Mouse (Mus musculus): Measurements from ENCODE around the gene Med26. TPM values are rescaled to one million over a fixed set of nuclear protein-coding genes. Genes with fewer than 3 reads are reported as not detected.

Med26 gene
- polyA plus RNA-seq, 1 experiment from 2014 or later, result 15.5 TPM

DNA sequence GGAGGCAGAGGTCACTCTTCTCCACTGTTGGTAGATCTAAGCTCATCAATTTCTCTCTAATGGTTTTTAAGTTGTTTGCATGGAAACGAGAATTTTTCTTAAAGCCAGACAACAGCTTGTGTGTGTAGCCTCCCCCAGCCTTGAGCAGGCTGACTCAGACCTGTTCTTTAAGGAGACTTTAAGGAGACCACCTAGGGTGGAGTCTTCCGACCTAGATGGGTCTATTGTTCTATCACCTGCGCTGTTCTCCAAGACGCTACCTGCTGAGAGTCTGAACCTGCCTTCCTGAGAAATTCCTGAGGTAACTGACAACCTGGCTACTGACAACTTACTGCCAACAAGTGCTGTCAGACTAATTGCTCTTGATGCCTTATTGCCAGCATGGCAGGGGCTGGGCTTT is 7.7 kb upstream of the Med26 start:
- no peaks in the 10 kb centered on the region for H3K27me3 ChIP-seq (replicated peaks; ENCODE audit: control insufficient read depth, insufficient read depth, low read length)
- no peak overlapping the region for H3K4me2 ChIP-seq (ENCODE audit: low read length)
- H3K4me1 ChIP-seq (ENCODE audit: control insufficient read depth, insufficient read depth, low read depth, low read length), result no peaks in the 10 kb centered on the region
- H3K4me3 ChIP-seq (ENCODE audit: low read length), result no peak overlapping the region
- 49% methylated on average over 4 of the region's 4 CpGs for WGBS
- H3K36me3 ChIP-seq (ENCODE audit: control insufficient read depth, insufficient read depth, low read length), result no peaks in the 10 kb centered on the region; the same call in 1 of the 2 replicates
- no peak overlapping the region for H3K27ac ChIP-seq (ENCODE audit: low read depth, low read length)
- no peak overlapping the region for H3K9ac ChIP-seq (ENCODE audit: low read depth, low read length)
- no peak for ATAC-seq
- no peaks in the 10 kb centered on the region for H3K9me3 ChIP-seq (ENCODE audit: control insufficient read depth, low read length)

DNA sequence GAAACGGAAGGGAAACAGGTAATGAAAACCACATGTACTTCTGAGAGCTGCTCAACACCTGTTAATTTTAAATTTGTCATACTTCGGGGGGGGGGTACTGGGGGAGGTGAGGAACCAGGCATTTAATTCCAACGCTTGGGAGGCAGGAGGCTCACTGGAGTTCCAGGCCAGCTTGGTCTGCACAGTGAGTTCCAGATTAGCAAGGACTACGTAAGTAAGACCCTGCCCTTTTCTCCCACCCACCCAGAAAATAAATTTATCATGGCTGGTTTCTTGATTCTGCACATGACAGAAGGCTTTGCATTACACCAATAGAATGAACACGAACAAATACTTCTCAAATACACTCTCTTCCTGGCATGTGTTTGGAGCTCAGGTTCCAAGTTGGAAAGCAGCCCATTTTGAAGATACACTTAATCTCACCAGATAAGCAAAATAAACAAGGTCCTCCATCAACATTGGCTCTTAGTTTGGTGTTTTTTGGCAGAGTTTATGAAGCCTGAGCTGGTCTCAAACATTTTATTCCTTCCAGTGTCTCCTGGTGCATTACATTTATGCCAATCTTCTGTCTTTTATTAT is 1.3 kb upstream of the Med26 start:
- H3K9ac ChIP-seq (ENCODE audit: low read depth, low read length), result peak overlapping the region; percentile 94
- peaks cover 30% of the 10 kb centered on the region for H3K4me1 ChIP-seq (ENCODE audit: control insufficient read depth, insufficient read depth, low read depth, low read length)
- no peaks in the 10 kb centered on the region for H3K9me3 ChIP-seq (ENCODE audit: control insufficient read depth, low read length)
- H3K36me3 ChIP-seq (ENCODE audit: control insufficient read depth, insufficient read depth, low read length), result no peaks in the 10 kb centered on the region
- no peak overlapping the region for H3K27ac ChIP-seq (ENCODE audit: low read depth, low read length)
- no peak for ATAC-seq
- peak overlapping the region; percentile 97 for H3K4me3 ChIP-seq (ENCODE audit: low read length)
- peak overlapping the region; percentile 61 for H3K4me2 ChIP-seq (ENCODE audit: low read length)
- 16% methylated on average over 5 of the region's 5 CpGs for WGBS
- H3K27me3 ChIP-seq (replicated peaks; ENCODE audit: control insufficient read depth, insufficient read depth, low read length), result no peaks in the 10 kb centered on the region

DNA sequence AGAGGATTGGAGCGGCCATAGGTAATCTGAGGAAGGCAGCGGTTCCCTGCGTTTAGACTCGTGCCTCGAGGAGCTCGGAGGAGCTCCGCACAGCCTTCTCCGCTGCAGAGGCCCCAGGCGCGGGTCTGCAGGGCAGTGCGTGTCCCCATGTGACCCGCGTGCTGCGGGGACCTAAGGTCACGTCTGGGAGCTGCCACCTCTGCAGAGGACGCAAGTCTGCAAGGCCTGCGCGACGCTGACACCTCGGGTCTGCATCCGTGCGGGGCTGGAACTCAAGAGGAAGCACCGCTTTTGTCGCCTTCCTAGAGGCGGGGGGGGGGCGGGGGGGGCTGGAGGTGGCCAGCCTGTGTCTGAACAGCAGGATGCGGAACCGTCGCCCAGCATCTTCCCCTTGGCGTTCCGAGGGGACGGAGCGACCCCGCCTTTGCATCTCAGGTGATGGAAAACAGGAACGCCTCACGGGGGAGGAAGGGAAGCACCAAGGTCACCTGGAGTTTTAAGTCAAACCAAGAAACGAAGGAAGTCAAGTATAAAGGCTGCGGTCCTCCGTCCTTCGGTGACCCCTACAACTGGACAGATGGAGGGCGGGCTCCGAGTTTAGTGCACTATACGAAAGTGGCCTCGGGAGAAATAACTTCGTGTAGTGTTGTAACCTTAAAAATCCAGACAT is 709 bp upstream of the Med26 start:
- H3K4me1 ChIP-seq (ENCODE audit: control insufficient read depth, insufficient read depth, low read depth, low read length), result peaks cover 30% of the 10 kb centered on the region

DNA sequence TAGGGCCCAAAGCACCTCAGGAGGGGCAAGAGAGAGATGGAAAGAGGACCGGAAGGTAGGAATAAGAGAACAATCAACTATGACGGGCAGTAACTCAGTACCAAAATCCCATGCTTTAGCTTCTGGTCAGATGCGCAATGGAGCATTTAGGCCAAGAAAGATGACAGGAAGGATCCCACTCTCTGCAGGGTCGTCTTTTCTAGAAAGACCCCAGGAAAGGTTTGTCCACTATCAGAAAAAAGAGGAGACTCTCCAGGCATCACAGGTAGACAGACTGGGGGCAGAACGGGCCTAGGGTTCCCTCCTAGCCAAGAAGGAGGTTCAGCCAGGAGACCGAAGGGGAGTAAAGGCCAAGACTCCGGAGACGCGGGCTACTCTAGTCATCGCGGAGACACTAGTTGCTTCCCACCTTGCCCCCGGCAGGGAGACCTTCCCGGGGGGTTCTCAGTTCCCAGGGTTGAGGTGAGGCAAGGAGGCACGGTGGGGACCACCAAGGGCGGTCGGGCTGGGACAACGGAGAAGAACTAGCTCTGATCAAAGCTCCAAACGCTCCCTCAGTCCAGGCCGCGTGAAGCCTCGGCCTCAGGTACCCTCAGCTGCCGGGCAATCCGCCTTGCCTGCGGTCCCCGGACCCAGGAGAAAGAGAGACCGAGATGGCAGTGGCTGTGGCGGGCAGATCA is 808 bp downstream of the Med26 start:
- H3K9me3 ChIP-seq (ENCODE audit: control insufficient read depth, low read length), result no peaks in the 10 kb centered on the region

More for the DNA sequence above, 709 bp upstream of the Med26 start:
- no peak for ATAC-seq
- peak overlapping the region; percentile 61 for H3K4me2 ChIP-seq (ENCODE audit: low read length)
- WGBS, result under 1% methylated on average over 40 of the region's 45 CpGs
- peak overlapping the region; percentile 92 for H3K27ac ChIP-seq (ENCODE audit: low read depth, low read length)
- peak overlapping the region; percentile 94 for H3K9ac ChIP-seq (ENCODE audit: low read depth, low read length)
- H3K9me3 ChIP-seq (ENCODE audit: control insufficient read depth, low read length), result no peaks in the 10 kb centered on the region
- no peaks in the 10 kb centered on the region for H3K27me3 ChIP-seq (replicated peaks; ENCODE audit: control insufficient read depth, insufficient read depth, low read length)
- peak overlapping the region; percentile 97 for H3K4me3 ChIP-seq (ENCODE audit: low read length)
- H3K36me3 ChIP-seq (ENCODE audit: control insufficient read depth, insufficient read depth, low read length), result peaks cover 1% of the 10 kb centered on the region; the same call in 1 of the 2 replicates

DNA sequence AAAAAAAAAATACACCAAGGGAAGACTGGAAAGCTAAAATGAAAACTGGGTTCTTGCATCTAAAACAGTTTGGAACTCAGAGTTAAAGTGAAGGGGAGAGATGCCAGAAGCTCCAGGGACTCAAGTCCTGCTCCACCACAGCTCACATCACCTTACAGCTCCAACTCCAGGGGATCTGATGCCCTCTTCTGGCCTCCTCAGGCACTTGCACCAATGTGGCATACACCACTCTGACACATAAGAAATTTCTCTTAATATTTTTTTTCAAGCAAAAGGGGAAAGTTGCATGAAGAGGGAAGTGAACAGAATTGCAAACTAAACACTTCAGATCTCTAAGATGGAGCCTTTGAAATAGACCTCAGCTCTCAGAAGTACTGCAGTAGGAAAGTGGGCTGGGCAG is 8.8 kb downstream of the Med26 start:
- Histone ChIP-seq H3K9me3 (ENCODE audit: control insufficient read depth, low read length) (no peaks in the 10 kb centered on the region), H3K27ac (ENCODE audit: low read depth, low read length) (no peak overlapping the region), H3K4me2 (ENCODE audit: low read length) (no peak overlapping the region), H3K27me3 (replicated peaks; ENCODE audit: control insufficient read depth, insufficient read depth, low read length) (no peaks in the 10 kb centered on the region), H3K4me3 (ENCODE audit: low read length) (no peak overlapping the region), H3K36me3 (ENCODE audit: control insufficient read depth, insufficient read depth, low read length) (peaks cover 4% of the 10 kb centered on the region; the same call in 1 of the 2 replicates), H3K4me1 (ENCODE audit: control insufficient read depth, insufficient read depth, low read depth, low read length) (no peaks in the 10 kb centered on the region), H3K9ac (ENCODE audit: low read depth, low read length) (no peak overlapping the region)
- ATAC-seq, result no peak

More for the DNA sequence above, 808 bp downstream of the Med26 start:
- H3K4me2 ChIP-seq (ENCODE audit: low read length), result peak overlapping the region; percentile 94
- peaks cover 30% of the 10 kb centered on the region for H3K4me1 ChIP-seq (ENCODE audit: control insufficient read depth, insufficient read depth, low read depth, low read length)
- peak; percentile 5 for ATAC-seq
- 2% methylated on average over 24 of the region's 27 CpGs for WGBS
- H3K27ac ChIP-seq (ENCODE audit: low read depth, low read length), result peak overlapping the region; percentile 92
- H3K36me3 ChIP-seq (ENCODE audit: control insufficient read depth, insufficient read depth, low read length), result peaks cover 4% of the 10 kb centered on the region; the same call in 1 of the 2 replicates
- H3K27me3 ChIP-seq (replicated peaks; ENCODE audit: control insufficient read depth, insufficient read depth, low read length), result no peaks in the 10 kb centered on the region
- peak overlapping the region; percentile 97 for H3K4me3 ChIP-seq (ENCODE audit: low read length)
- H3K9ac ChIP-seq (ENCODE audit: low read depth, low read length), result peak overlapping the region; percentile 94

DNA sequence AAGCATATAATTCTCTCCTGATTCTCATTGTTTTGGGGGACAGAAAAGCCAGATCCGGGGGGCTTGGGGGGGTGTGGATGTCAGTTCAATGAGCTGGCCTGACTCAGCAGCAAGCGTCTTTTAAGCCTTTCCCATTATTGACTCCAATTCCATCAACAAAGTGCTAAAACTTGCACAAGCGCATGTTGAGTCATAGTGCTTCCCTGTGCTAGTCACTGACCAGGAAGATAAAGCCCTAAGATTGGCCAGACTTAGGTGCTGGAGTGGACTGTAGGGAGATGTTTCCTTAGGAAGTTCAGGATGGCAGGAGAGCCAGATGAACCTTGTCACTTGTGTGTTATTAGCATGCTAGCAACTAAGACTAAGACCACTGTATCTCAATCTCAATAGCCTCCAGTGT is 13.2 kb downstream of the Med26 start:
- no peaks in the 10 kb centered on the region for H3K9me3 ChIP-seq (ENCODE audit: control insufficient read depth, low read length)
- WGBS, result 94% methylated on average over 3 of the region's 3 CpGs

DNA sequence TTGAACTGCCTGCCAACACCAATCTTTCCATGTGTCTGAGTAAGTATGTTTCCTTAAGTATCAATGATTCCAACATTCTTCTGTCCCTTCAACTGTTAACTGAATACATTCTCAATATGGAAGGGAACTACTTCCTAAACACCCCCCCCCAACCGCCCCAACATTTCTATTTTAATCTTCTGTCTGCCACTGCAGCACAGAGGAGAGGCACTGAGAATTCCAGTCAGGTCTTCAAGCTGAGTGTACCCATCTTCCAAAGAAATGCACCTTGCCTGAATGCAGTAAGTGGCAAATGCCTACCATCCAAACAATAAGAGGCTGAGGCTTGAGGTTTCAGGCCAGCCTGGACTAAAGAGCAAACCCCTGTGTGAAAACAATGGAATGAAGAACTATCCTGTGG is 16.0 kb downstream of the Med26 start:
- WGBS, result 100% methylated on average over 1 of the region's 1 CpGs
- no peak overlapping the region for H3K27ac ChIP-seq (ENCODE audit: low read depth, low read length)
- no peaks in the 10 kb centered on the region for H3K36me3 ChIP-seq (ENCODE audit: control insufficient read depth, insufficient read depth, low read length)
- H3K4me2 ChIP-seq (ENCODE audit: low read length), result no peak overlapping the region
- no peaks in the 10 kb centered on the region for H3K27me3 ChIP-seq (replicated peaks; ENCODE audit: control insufficient read depth, insufficient read depth, low read length)
- ATAC-seq, result no peak
- H3K9me3 ChIP-seq (ENCODE audit: control insufficient read depth, low read length), result no peaks in the 10 kb centered on the region
- no peaks in the 10 kb centered on the region for H3K4me1 ChIP-seq (ENCODE audit: control insufficient read depth, insufficient read depth, low read depth, low read length)
- no peak overlapping the region for H3K4me3 ChIP-seq (ENCODE audit: low read length)
- H3K9ac ChIP-seq (ENCODE audit: low read depth, low read length), result no peak overlapping the region

More for the DNA sequence above, 13.2 kb downstream of the Med26 start:
- H3K36me3 ChIP-seq (ENCODE audit: control insufficient read depth, insufficient read depth, low read length), result no peaks in the 10 kb centered on the region
- H3K27ac ChIP-seq (ENCODE audit: low read depth, low read length), result no peak overlapping the region
- H3K4me3 ChIP-seq (ENCODE audit: low read length), result no peak overlapping the region
- no peak for ATAC-seq
- no peak overlapping the region for H3K9ac ChIP-seq (ENCODE audit: low read depth, low read length)
- H3K27me3 ChIP-seq (replicated peaks; ENCODE audit: control insufficient read depth, insufficient read depth, low read length), result no peaks in the 10 kb centered on the region
- H3K4me2 ChIP-seq (ENCODE audit: low read length), result no peak overlapping the region
- H3K4me1 ChIP-seq (ENCODE audit: control insufficient read depth, insufficient read depth, low read depth, low read length), result no peaks in the 10 kb centered on the region

DNA sequence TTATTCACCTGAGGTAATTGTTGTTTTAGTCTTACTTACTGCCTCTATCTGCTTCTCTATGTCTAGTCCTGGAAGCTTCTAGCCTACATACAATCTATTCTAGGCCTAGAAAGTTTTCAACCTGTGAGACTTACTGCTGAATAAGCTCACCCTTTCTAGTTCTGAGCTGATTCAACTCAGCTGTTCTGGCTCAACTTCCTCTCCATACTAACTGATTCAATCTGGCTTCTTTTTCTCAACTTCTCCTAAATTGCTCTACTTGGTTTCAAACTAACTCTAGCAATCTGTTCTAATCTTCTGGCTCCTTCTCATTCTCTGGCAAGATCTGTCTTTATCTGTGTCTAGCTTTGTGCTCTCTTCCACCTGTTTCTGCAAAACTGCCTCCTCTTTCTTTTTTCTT is 26.2 kb downstream of the Med26 start:
- Histone ChIP-seq H3K27me3 (replicated peaks; ENCODE audit: control insufficient read depth, insufficient read depth, low read length) (no peaks in the 10 kb centered on the region), H3K4me2 (ENCODE audit: low read length) (no peak overlapping the region), H3K27ac (ENCODE audit: low read depth, low read length) (no peak overlapping the region), H3K36me3 (ENCODE audit: control insufficient read depth, insufficient read depth, low read length) (no peaks in the 10 kb centered on the region), H3K9me3 (ENCODE audit: control insufficient read depth, low read length) (no peaks in the 10 kb centered on the region), H3K4me3 (ENCODE audit: low read length) (no peak overlapping the region), H3K4me1 (ENCODE audit: control insufficient read depth, insufficient read depth, low read depth, low read length) (no peaks in the 10 kb centered on the region; the same call in 1 of the 2 replicates), H3K9ac (ENCODE audit: low read depth, low read length) (no peak overlapping the region)
- ATAC-seq, result no peak

DNA sequence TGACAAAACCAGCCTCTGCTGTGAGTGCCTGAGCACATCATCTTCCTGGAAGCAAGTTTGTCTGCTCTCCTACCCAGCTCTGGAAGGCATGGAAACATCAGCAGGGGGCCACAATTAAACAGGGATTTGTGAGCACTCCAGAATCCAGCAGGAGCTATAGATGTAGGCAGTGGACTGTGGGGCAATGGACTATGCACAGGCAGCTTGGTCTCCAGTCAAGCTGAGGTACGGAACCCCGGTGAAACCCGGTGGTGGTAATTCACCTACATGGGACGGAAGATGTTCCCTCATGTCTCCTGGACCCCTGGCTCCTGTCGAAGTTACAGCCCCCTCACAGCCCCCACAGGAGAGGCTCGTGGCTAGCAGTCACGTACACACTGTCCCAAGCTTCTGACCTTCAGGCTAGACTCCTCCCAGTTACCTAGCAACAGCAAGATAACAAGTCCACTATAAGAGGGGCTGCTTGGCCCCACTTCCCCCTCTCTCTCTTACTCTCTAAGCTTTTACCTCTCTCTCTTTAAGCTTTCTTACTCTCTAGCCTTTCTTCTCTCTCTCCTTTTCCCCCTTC is 30.6 kb downstream of the Med26 start:
- Histone ChIP-seq H3K4me2 (ENCODE audit: low read length) (no peak overlapping the region), H3K36me3 (ENCODE audit: control insufficient read depth, insufficient read depth, low read length) (no peaks in the 10 kb centered on the region), H3K9ac (ENCODE audit: low read depth, low read length) (no peak overlapping the region), H3K4me1 (ENCODE audit: control insufficient read depth, insufficient read depth, low read depth, low read length) (no peaks in the 10 kb centered on the region; the same call in 1 of the 2 replicates), H3K27ac (ENCODE audit: low read depth, low read length) (no peak overlapping the region), H3K9me3 (ENCODE audit: control insufficient read depth, low read length) (no peaks in the 10 kb centered on the region), H3K4me3 (ENCODE audit: low read length) (no peak overlapping the region), H3K27me3 (replicated peaks; ENCODE audit: control insufficient read depth, insufficient read depth, low read length) (no peaks in the 10 kb centered on the region)
- no peak for ATAC-seq
- WGBS, result 77% methylated on average over 7 of the region's 7 CpGs

Data from hindbrain, embryonic 16.5 days (tissue).